Mouse (Mus musculus) lung, adult 2 months (tissue): ENCODE results near the gene Sgcd. TPM values are rescaled to one million over a fixed set of nuclear protein-coding genes. Genes with fewer than 3 reads are reported as not detected.

Experiments used
- DNase-seq: peaks from one replicate; pipeline ENCODE4 v3.0.0; 2022
- H3K4me1 ChIP-seq: fragments of 200-500 bp; 2 replicates; pipeline ENCODE4 v1.6.1; 2011; ENCODE audit warnings: low read length; ENCODE audit not compliant: control insufficient read depth, insufficient read depth
- H3K4me3 ChIP-seq: fragments of 200-500 bp; replicated peaks from 2 replicates; pipeline ENCODE3; 2011; ENCODE audit warnings: low read depth, mild to moderate bottlenecking, control low read depth, low read length; ENCODE audit errors: extremely low read depth
- CTCF ChIP-seq: fragments of 200-500 bp; IDR thresholded peaks from 2 replicates; pipeline ENCODE4 v1.5.1; 2011; ENCODE audit warnings: mild to moderate bottlenecking, low read length, control low read depth; ENCODE audit not compliant: insufficient read depth
- POLR2A ChIP-seq: fragments of 200-500 bp; IDR thresholded peaks from 2 replicates; pipeline ENCODE4 v1.6.1; 2011; ENCODE audit warnings: low read depth, mild to moderate bottlenecking, control low read depth, low read length, borderline replicate concordance; ENCODE audit errors: extremely low read depth
- WGBS: fragments of 180-500 bp; shearing (Covaris S2); methylation state at CpG from one replicate; pipeline ENCODE4 v1.1.7; 2018; 5-methylcytosine and 5-hydroxymethylcytosine counted together
- polyA plus RNA-seq: library from polyadenylated mRNA; depleted of rRNA; stranded (reverse); fragments of >200 nt; gene quantifications from 2 replicates; pipeline ENCODE4 v1.2.3, GENCODE M21; 2012

The Sgcd gene
- polyA plus RNA-seq, 1 experiment: 1.0 TPM

GRCm38 (mm10) chr11:47073538-47073937 is 915.2 kb downstream of the Sgcd start:
- H3K4me3 ChIP-seq: no peak overlapping the region
- no peak for DNase-seq
- 36% methylated on average over 1 of the region's 1 CpGs for WGBS

GRCm38 (mm10) chr11:47071161-47071560 is 917.6 kb downstream of the Sgcd start:
- DNase-seq: no peak
- WGBS: 80% methylated on average over 2 of the region's 2 CpGs

More at GRCm38 (mm10) chr11:47073538-47073937, 915.2 kb downstream of the Sgcd start:
- H3K4me1 ChIP-seq: no peaks in the 10 kb centered on the region
- TF ChIP-seq POLR2A (no peak), CTCF (no peak)

GRCm38 (mm10) chr11:47069769-47070384 is 918.9 kb downstream of the Sgcd start:
- H3K4me1 ChIP-seq: no peaks in the 10 kb centered on the region
- no peak for DNase-seq
- H3K4me3 ChIP-seq: no peak overlapping the region
- WGBS: 93% methylated on average over 2 of the region's 2 CpGs
- TF ChIP-seq POLR2A (no peak), CTCF (no peak)

More at GRCm38 (mm10) chr11:47071161-47071560, 917.6 kb downstream of the Sgcd start:
- Histone ChIP-seq H3K4me3 (no peak overlapping the region), H3K4me1 (no peaks in the 10 kb centered on the region)
- TF ChIP-seq POLR2A (no peak), CTCF (no peak)

- no peaks in the 10 kb centered on the region for H3K4me1 ChIP-seq
- TF ChIP-seq CTCF: no peak
- TF ChIP-seq POLR2A: no peak
- no peak for DNase-seq
- 48% methylated on average over 4 of the region's 4 CpGs for whole genome bisulfite sequencing
- no peak overlapping the region for H3K4me3 ChIP-seq
These were observed 925.1 kb downstream of the Sgcd start for GRCm38 (mm10) chr11:47063690-47064089.

GRCm38 (mm10) chr11:47050390-47050789 is 938.4 kb downstream of the Sgcd start:
- DNase-seq: no peak
- WGBS: 55% methylated on average over 2 of the region's 2 CpGs
- H3K4me3 ChIP-seq: no peak overlapping the region
- TF ChIP-seq CTCF (no peak), POLR2A (no peak)
- no peaks in the 10 kb centered on the region for H3K4me1 ChIP-seq

- Histone ChIP-seq H3K4me1 (no peaks in the 10 kb centered on the region), H3K4me3 (no peak overlapping the region)
- DNase-seq: no peak
- WGBS: 70% methylated on average over 4 of the region's 4 CpGs
- no peak for TF ChIP-seq CTCF
- TF ChIP-seq POLR2A: no peak
These were observed 939.0 kb downstream of the Sgcd start for GRCm38 (mm10) chr11:47049756-47050155.

- DNase-seq: no peak
- 46% methylated on average over 5 of the region's 5 CpGs for WGBS
- no peaks in the 10 kb centered on the region for H3K4me1 ChIP-seq
- TF ChIP-seq POLR2A (no peak), CTCF (no peak)
- H3K4me3 ChIP-seq: no peak overlapping the region
These were observed 956.5 kb downstream of the Sgcd start for GRCm38 (mm10) chr11:47032318-47032717.

GRCm38 (mm10) chr11:47020874-47021273 is 967.9 kb downstream of the Sgcd start:
- WGBS: 29% methylated on average over 6 of the region's 6 CpGs
- H3K4me1 ChIP-seq: no peaks in the 10 kb centered on the region
- DNase-seq: no peak
- H3K4me3 ChIP-seq: no peak overlapping the region
- TF ChIP-seq POLR2A: no peak
- no peak for TF ChIP-seq CTCF

- DNase-seq: no peak
- Histone ChIP-seq H3K4me1 (no peaks in the 10 kb centered on the region), H3K4me3 (no peak overlapping the region)
- WGBS: 45% methylated on average over 2 of the region's 2 CpGs
- TF ChIP-seq POLR2A: no peak
- TF ChIP-seq CTCF: no peak
These were observed 970.6 kb downstream of the Sgcd start for GRCm38 (mm10) chr11:47018139-47018538.

- Histone ChIP-seq H3K4me1 (no peaks in the 10 kb centered on the region), H3K4me3 (no peak overlapping the region)
- WGBS: 84% methylated on average over 2 of the region's 2 CpGs
- no peak for TF ChIP-seq POLR2A
- no peak for TF ChIP-seq CTCF
- DNase-seq: no peak
These were observed 973.1 kb downstream of the Sgcd start for GRCm38 (mm10) chr11:47015683-47016082.
